Mouse (Mus musculus) limb, embryonic 11.5 days (tissue): ENCODE measurements around the gene Lrrc49. TPM values are rescaled to one million over a fixed set of nuclear protein-coding genes. Genes with fewer than 3 reads are reported as not detected.
A peak's percentile ranks its signal among the peaks of the same experiment; 100 is the strongest.

Experiments
- ATAC-seq: fragments of 200-750 bp; cut with Nextera tagmentation; 2 replicates; pipeline ENCODE4 v1.8.0; 2017; ENCODE audit warnings: low read depth; ENCODE audit not compliant: insufficient number of reproducible peaks, low FRiP score, low TSS enrichment
- DNase-seq: peaks from one replicate; pipeline ENCODE4 v3.0.0-alpha.2; 2015; ENCODE audit warnings: low spot score
- H3K27ac ChIP-seq: fragments of 300-500 bp; sonication (generic); replicated peaks from 2 replicates; pipeline ENCODE4 v1.5.1; 2014; ENCODE audit warnings: low read depth, mild to moderate bottlenecking, low read length
- H3K27me3 ChIP-seq: fragments of 300-500 bp; sonication (generic); 2 replicates; pipeline ENCODE4 v1.6.1; 2014; ENCODE audit warnings: mild to moderate bottlenecking, low read length, mixed read lengths; ENCODE audit not compliant: control insufficient read depth, insufficient read depth
- H3K36me3 ChIP-seq: fragments of 300-500 bp; sonication (generic); 2 replicates; pipeline ENCODE4 v1.6.1; 2014; ENCODE audit warnings: mild to moderate bottlenecking, low read length, moderate library complexity, mixed read lengths; ENCODE audit not compliant: control insufficient read depth, insufficient read depth
- H3K4me1 ChIP-seq: fragments of 300-500 bp; sonication (generic); 2 replicates; pipeline ENCODE4 v1.6.1; 2014; ENCODE audit warnings: low read length, mixed read lengths; ENCODE audit not compliant: control insufficient read depth, insufficient read depth
- H3K4me2 ChIP-seq: fragments of 300-500 bp; sonication (generic); 2 replicates; pipeline ENCODE4 v1.6.1; 2014; ENCODE audit warnings: low read depth, mild to moderate bottlenecking, moderate library complexity; ENCODE audit not compliant: severe bottlenecking
- H3K4me3 ChIP-seq: fragments of 300-500 bp; sonication (generic); 2 replicates; pipeline ENCODE4 v1.5.1; 2014; ENCODE audit warnings: low read depth, low read length
- H3K9ac ChIP-seq: fragments of 300-500 bp; sonication (generic); 2 replicates; pipeline ENCODE4 v1.6.1; 2014; ENCODE audit warnings: mild to moderate bottlenecking, low read length
- H3K9me3 ChIP-seq: fragments of 300-500 bp; sonication (generic); 2 replicates; pipeline ENCODE4 v1.6.1; 2016; ENCODE audit warnings: low read length; ENCODE audit not compliant: control insufficient read depth
- WGBS: fragments of 180-500 bp; shearing (Covaris S2); extraction: QIAGEN DNeasy Blood & Tissue Kit; methylation state at CpG from one replicate; pipeline ENCODE4 v1.1.7; 2014; 5-methylcytosine and 5-hydroxymethylcytosine counted together
- polyA plus RNA-seq: library from polyadenylated mRNA; unstranded; fragments of >200 nt; fragmentation: Nextera tagmentation; extraction: Ambion mirVana; gene quantifications from 2 replicates; pipeline ENCODE4 v1.2.1, GENCODE M21; 2014

Lrrc49 gene
- polyA plus RNA-seq, result 26.5 and 28.1 TPM in 2 replicates

GRCm38 (mm10) chr9:60687891-60688324, at the start of gene Lrrc49:
Gene Lrrc49 (minus strand): TSS chr9:60688158.
- DNase-seq (peak; percentile 92), ATAC-seq (peak; percentile 88)
- Histone ChIP-seq H3K4me2 (peak within 1 kb of the TSS; percentile 53), H3K27me3 (no peaks in the 10 kb centered on the region), H3K36me3 (peaks cover under 1% of the 10 kb centered on the region; the same call in 1 of the 2 replicates), H3K9me3 (no peaks in the 10 kb centered on the region), H3K27ac (peak within 1 kb of the TSS; percentile 80), H3K9ac (peak within 1 kb of the TSS; percentile 59), H3K4me3 (peak within 1 kb of the TSS; percentile 69), H3K4me1 (0 out of 2 replicates have a peak, but pooled peaks cover 3% of the 10 kb centered on the region)
- WGBS, result under 1% methylated on average over 21 of the region's 21 CpGs

- ATAC-seq (no peak), DNase-seq (no peak)
- Histone ChIP-seq H3K27me3 (no peaks in the 10 kb centered on the region), H3K4me2 (no peak overlapping the region), H3K27ac (no peak overlapping the region), H3K36me3 (no peaks in the 10 kb centered on the region), H3K4me1 (no peaks in the 10 kb centered on the region), H3K9ac (no peak overlapping the region), H3K4me3 (no peak overlapping the region), H3K9me3 (no peaks in the 10 kb centered on the region)
- WGBS, result 97% methylated on average over 2 of the region's 2 CpGs
These were observed 46.4 kb upstream of the Lrrc49 start for GRCm38 (mm10) chr9:60734321-60734720.

GRCm38 (mm10) chr9:60724968-60725367, 37.0 kb upstream of the Lrrc49 start:
- no peaks in the 10 kb centered on the region for H3K4me1 ChIP-seq
- H3K4me2 ChIP-seq, result no peak overlapping the region
- no peaks in the 10 kb centered on the region for H3K36me3 ChIP-seq
- DNase-seq, result no peak
- no peak overlapping the region for H3K4me3 ChIP-seq
- 93% methylated on average over 7 of the region's 7 CpGs for WGBS
- H3K27ac ChIP-seq, result no peak overlapping the region
- no peaks in the 10 kb centered on the region for H3K27me3 ChIP-seq
- ATAC-seq, result no peak
- no peaks in the 10 kb centered on the region for H3K9me3 ChIP-seq
- H3K9ac ChIP-seq, result no peak overlapping the region

- Histone ChIP-seq H3K9ac (no peak overlapping the region), H3K4me2 (no peak overlapping the region), H3K4me1 (no peaks in the 10 kb centered on the region), H3K27me3 (no peaks in the 10 kb centered on the region), H3K9me3 (no peaks in the 10 kb centered on the region), H3K4me3 (no peak overlapping the region), H3K36me3 (no peaks in the 10 kb centered on the region), H3K27ac (no peak overlapping the region)
- 79% methylated on average over 3 of the region's 3 CpGs for WGBS
- DNase-seq (no peak), ATAC-seq (no peak)
These were observed 31.7 kb upstream of the Lrrc49 start for GRCm38 (mm10) chr9:60719687-60720086.

GRCm38 (mm10) chr9:60718284-60718683, 30.3 kb upstream of the Lrrc49 start:
- ATAC-seq, result no peak
- WGBS, result 58% methylated on average over 3 of the region's 3 CpGs
- H3K9ac ChIP-seq, result no peak overlapping the region
- no peak overlapping the region for H3K27ac ChIP-seq
- 0 out of 2 replicates have a peak, but pooled peaks cover 5% of the 10 kb centered on the region for H3K27me3 ChIP-seq
- H3K4me3 ChIP-seq, result no peak overlapping the region
- DNase-seq, result peak; percentile 58
- no peaks in the 10 kb centered on the region for H3K9me3 ChIP-seq
- H3K36me3 ChIP-seq, result no peaks in the 10 kb centered on the region
- no peak overlapping the region for H3K4me2 ChIP-seq
- H3K4me1 ChIP-seq, result no peaks in the 10 kb centered on the region

GRCm38 (mm10) chr9:60715828-60716227, 27.9 kb upstream of the Lrrc49 start:
- no peaks in the 10 kb centered on the region for H3K9me3 ChIP-seq
- H3K27me3 ChIP-seq, result 0 out of 2 replicates have a peak, but pooled peaks cover 5% of the 10 kb centered on the region
- H3K4me2 ChIP-seq, result no peak overlapping the region
- no peak for DNase-seq
- ATAC-seq, result no peak
- H3K4me1 ChIP-seq, result no peaks in the 10 kb centered on the region
- no peak overlapping the region for H3K4me3 ChIP-seq
- no peak overlapping the region for H3K9ac ChIP-seq
- WGBS, result 69% methylated on average over 5 of the region's 5 CpGs
- no peak overlapping the region for H3K27ac ChIP-seq
- no peaks in the 10 kb centered on the region for H3K36me3 ChIP-seq

GRCm38 (mm10) chr9:60715271-60715670, 27.3 kb upstream of the Lrrc49 start:
- DNase-seq, result no peak
- Histone ChIP-seq H3K9ac (no peak overlapping the region), H3K36me3 (no peaks in the 10 kb centered on the region), H3K9me3 (no peaks in the 10 kb centered on the region), H3K27ac (no peak overlapping the region), H3K27me3 (0 out of 2 replicates have a peak, but pooled peaks cover 5% of the 10 kb centered on the region), H3K4me3 (no peak overlapping the region), H3K4me2 (no peak overlapping the region), H3K4me1 (no peaks in the 10 kb centered on the region)
- WGBS, result 85% methylated on average over 4 of the region's 4 CpGs
- ATAC-seq, result no peak

GRCm38 (mm10) chr9:60714191-60714590, 26.2 kb upstream of the Lrrc49 start:
- WGBS, result 85% methylated on average over 6 of the region's 6 CpGs
- no peak overlapping the region for H3K4me2 ChIP-seq
- DNase-seq, result no peak
- no peaks in the 10 kb centered on the region for H3K9me3 ChIP-seq
- H3K4me1 ChIP-seq, result no peaks in the 10 kb centered on the region
- no peak overlapping the region for H3K9ac ChIP-seq
- H3K36me3 ChIP-seq, result no peaks in the 10 kb centered on the region
- 0 out of 2 replicates have a peak, but pooled peaks cover 5% of the 10 kb centered on the region for H3K27me3 ChIP-seq
- no peak overlapping the region for H3K4me3 ChIP-seq
- H3K27ac ChIP-seq, result no peak overlapping the region
- ATAC-seq, result no peak

- H3K4me3 ChIP-seq, result peak overlapping the region; percentile 64
- WGBS, result 44% methylated on average over 4 of the region's 4 CpGs
- DNase-seq, result no peak
- H3K9ac ChIP-seq, result peak overlapping the region; percentile 78
- no peaks in the 10 kb centered on the region for H3K36me3 ChIP-seq
- H3K4me2 ChIP-seq, result peak overlapping the region; percentile 99
- H3K27me3 ChIP-seq, result 0 out of 2 replicates have a peak, but pooled peaks cover 5% of the 10 kb centered on the region
- H3K9me3 ChIP-seq, result no peaks in the 10 kb centered on the region
- no peak for ATAC-seq
- H3K27ac ChIP-seq, result no peak overlapping the region
- no peaks in the 10 kb centered on the region for H3K4me1 ChIP-seq
These were observed 25.7 kb upstream of the Lrrc49 start for GRCm38 (mm10) chr9:60713616-60714015.
